Mouse (Mus musculus): ENCODE data around the gene Prkar2a. TPM values are rescaled to one million over a fixed set of nuclear protein-coding genes. Genes with fewer than 3 reads are reported as not detected.
"Not testable (repeated sequence)": the region's sequence is repeated elsewhere in the genome, so short reads cannot be mapped to it uniquely, and the experiment has no call there.

Gene Prkar2a
- polyA plus RNA-seq (2014; fragmentation: Nextera tagmentation; extraction: Ambion mirVana): 60.2 and 80.1 TPM in 2 replicates

GRCm38 (mm10) chr9:108689106-108689505 lies at the start of gene Prkar2a:
Gene Prkar2a, plus strand, starts transcription at chr9:108689314.
- no peaks in the 10 kb centered on the region for H3K27me3 ChIP-seq (ENCODE audit: control insufficient read depth, insufficient read depth, low read length)
- H3K4me3 ChIP-seq (ENCODE audit: low read depth, low read length): no peak within 1 kb of the TSS
- H3K4me1 ChIP-seq (ENCODE audit: control insufficient read depth, insufficient read depth, low read length): peaks cover 25% of the 10 kb centered on the region
- H3K36me3 ChIP-seq (ENCODE audit: control insufficient read depth, insufficient read depth, low read length): no peaks in the 10 kb centered on the region
- no peak for ATAC-seq (ENCODE audit: low read depth)
- no peak within 1 kb of the TSS for H3K4me2 ChIP-seq (ENCODE audit: low read depth, low read length)
- no peak within 1 kb of the TSS for H3K27ac ChIP-seq (ENCODE audit: low read depth, low read length)
- H3K9me3 ChIP-seq (ENCODE audit: control insufficient read depth, low read length): no peaks in the 10 kb centered on the region
- WGBS: 20% methylated on average over 1 of the region's 1 CpGs
- H3K9ac ChIP-seq (replicated peaks; ENCODE audit: low read depth, low read length): no peak within 1 kb of the TSS

GRCm38 (mm10) chr9:108639825-108640224 lies 49.3 kb upstream of the Prkar2a start:
- Histone ChIP-seq H3K4me1 (ENCODE audit: control insufficient read depth, insufficient read depth, low read length) (no peaks in the 10 kb centered on the region), H3K27me3 (ENCODE audit: control insufficient read depth, insufficient read depth, low read length) (no peaks in the 10 kb centered on the region), H3K9ac (replicated peaks; ENCODE audit: low read depth, low read length) (no peak overlapping the region), H3K9me3 (ENCODE audit: control insufficient read depth, low read length) (no peaks in the 10 kb centered on the region), H3K4me2 (ENCODE audit: low read depth, low read length) (no peak overlapping the region), H3K4me3 (ENCODE audit: low read depth, low read length) (no peak overlapping the region), H3K36me3 (ENCODE audit: control insufficient read depth, insufficient read depth, low read length) (no peaks in the 10 kb centered on the region; the same call in 1 of the 2 replicates), H3K27ac (ENCODE audit: low read depth, low read length) (no peak overlapping the region)
- WGBS: 80% methylated on average over 2 of the region's 2 CpGs
- no peak for ATAC-seq (ENCODE audit: low read depth)

- peaks cover 11% of the 10 kb centered on the region for H3K4me1 ChIP-seq (ENCODE audit: control insufficient read depth, insufficient read depth, low read length)
- no peaks in the 10 kb centered on the region for H3K9me3 ChIP-seq (ENCODE audit: control insufficient read depth, low read length)
- H3K4me3 ChIP-seq (ENCODE audit: low read depth, low read length): peak overlapping the region; percentile 100
- H3K36me3 ChIP-seq (ENCODE audit: control insufficient read depth, insufficient read depth, low read length): no peaks in the 10 kb centered on the region; the same call in 1 of the 2 replicates
- WGBS: 47% methylated on average over 10 of the region's 10 CpGs
- peak overlapping the region; percentile 88 for H3K4me2 ChIP-seq (ENCODE audit: low read depth, low read length)
- H3K27me3 ChIP-seq (ENCODE audit: control insufficient read depth, insufficient read depth, low read length): no peaks in the 10 kb centered on the region
- peak overlapping the region; percentile 87; the same call in 1 of the 2 replicates for H3K9ac ChIP-seq (replicated peaks; ENCODE audit: low read depth, low read length)
- H3K27ac ChIP-seq (ENCODE audit: low read depth, low read length): no peak overlapping the region
- ATAC-seq (ENCODE audit: low read depth): no peak
Measured at GRCm38 (mm10) chr9:108648166-108648565, 40.9 kb upstream of the Prkar2a start.

GRCm38 (mm10) chr9:108648611-108649560 lies 40.2 kb upstream of the Prkar2a start, which contains the start of gene Arih2:
Gene Arih2, minus strand, starts transcription at chr9:108649386.
- WGBS: under 1% methylated on average over 108 of the region's 112 CpGs
- Histone ChIP-seq H3K9ac (replicated peaks; ENCODE audit: low read depth, low read length) (peak within 1 kb of the TSS; percentile 87), H3K4me1 (ENCODE audit: control insufficient read depth, insufficient read depth, low read length) (peaks cover 11% of the 10 kb centered on the region), H3K4me2 (ENCODE audit: low read depth, low read length) (peak within 1 kb of the TSS; percentile 88), H3K27me3 (ENCODE audit: control insufficient read depth, insufficient read depth, low read length) (no peaks in the 10 kb centered on the region), H3K27ac (ENCODE audit: low read depth, low read length) (peak within 1 kb of the TSS; percentile 86), H3K4me3 (ENCODE audit: low read depth, low read length) (peak within 1 kb of the TSS; percentile 100), H3K9me3 (ENCODE audit: control insufficient read depth, low read length) (no peaks in the 10 kb centered on the region), H3K36me3 (ENCODE audit: control insufficient read depth, insufficient read depth, low read length) (no peaks in the 10 kb centered on the region)
- peak; percentile 98 for ATAC-seq (ENCODE audit: low read depth)

- peak overlapping the region; percentile 88 for H3K4me2 ChIP-seq (ENCODE audit: low read depth, low read length)
- H3K9ac ChIP-seq (replicated peaks; ENCODE audit: low read depth, low read length): peak overlapping the region; percentile 87
- H3K9me3 ChIP-seq (ENCODE audit: control insufficient read depth, low read length): no peaks in the 10 kb centered on the region
- peak; percentile 6; the same call in 1 of the 2 replicates for ATAC-seq (ENCODE audit: low read depth)
- no peaks in the 10 kb centered on the region for H3K27me3 ChIP-seq (ENCODE audit: control insufficient read depth, insufficient read depth, low read length)
- peaks cover 11% of the 10 kb centered on the region for H3K4me1 ChIP-seq (ENCODE audit: control insufficient read depth, insufficient read depth, low read length)
- peak overlapping the region; percentile 86 for H3K27ac ChIP-seq (ENCODE audit: low read depth, low read length)
- no peaks in the 10 kb centered on the region for H3K36me3 ChIP-seq (ENCODE audit: control insufficient read depth, insufficient read depth, low read length)
- H3K4me3 ChIP-seq (ENCODE audit: low read depth, low read length): peak overlapping the region; percentile 100
- 32% methylated on average over 29 of the region's 29 CpGs for WGBS
Measured at GRCm38 (mm10) chr9:108649561-108650440, 39.3 kb upstream of the Prkar2a start.

GRCm38 (mm10) chr9:108654566-108655464 lies 34.3 kb upstream of the Prkar2a start:
- Histone ChIP-seq H3K4me2 (ENCODE audit: low read depth, low read length) (no peak overlapping the region), H3K4me1 (ENCODE audit: control insufficient read depth, insufficient read depth, low read length) (peaks cover 4% of the 10 kb centered on the region), H3K27ac (ENCODE audit: low read depth, low read length) (no peak overlapping the region), H3K36me3 (ENCODE audit: control insufficient read depth, insufficient read depth, low read length) (no peaks in the 10 kb centered on the region), H3K9me3 (ENCODE audit: control insufficient read depth, low read length) (no peaks in the 10 kb centered on the region), H3K27me3 (ENCODE audit: control insufficient read depth, insufficient read depth, low read length) (no peaks in the 10 kb centered on the region), H3K9ac (replicated peaks; ENCODE audit: low read depth, low read length) (no peak overlapping the region), H3K4me3 (ENCODE audit: low read depth, low read length) (no peak overlapping the region)
- WGBS: 75% methylated on average over 10 of the region's 10 CpGs
- ATAC-seq (ENCODE audit: low read depth): no peak

GRCm38 (mm10) chr9:108655865-108656264 lies 33.2 kb upstream of the Prkar2a start:
- H3K4me3 ChIP-seq (ENCODE audit: low read depth, low read length); H3K9ac ChIP-seq (replicated peaks; ENCODE audit: low read depth, low read length); H3K4me1 ChIP-seq (ENCODE audit: control insufficient read depth, insufficient read depth, low read length); H3K27me3 ChIP-seq (ENCODE audit: control insufficient read depth, insufficient read depth, low read length); H3K4me2 ChIP-seq (ENCODE audit: low read depth, low read length); ATAC-seq (ENCODE audit: low read depth); H3K36me3 ChIP-seq (ENCODE audit: control insufficient read depth, insufficient read depth, low read length); H3K9me3 ChIP-seq (ENCODE audit: control insufficient read depth, low read length); H3K27ac ChIP-seq (ENCODE audit: low read depth, low read length): not testable (repeated sequence)
- 84% methylated on average over 7 of the region's 7 CpGs for WGBS
